Mouse (Mus musculus) bone marrow, adult 2 months (tissue): Measurements from ENCODE around the gene Fggy.

Experiments used
- CTCF ChIP-seq: fragments of 200-500 bp; IDR thresholded peaks from 2 replicates; pipeline ENCODE4 v1.5.1; 2011; ENCODE audit warnings: low read length, control low read depth; ENCODE audit not compliant: control insufficient read depth, insufficient read depth
- POLR2A ChIP-seq: fragments of 200-500 bp; IDR thresholded peaks from 2 replicates; pipeline ENCODE4 v1.6.1; 2011; ENCODE audit warnings: low read depth, mild to moderate bottlenecking, control low read depth, low read length, borderline replicate concordance; ENCODE audit not compliant: control insufficient read depth

- no peak for TF ChIP-seq POLR2A
- no peak for TF ChIP-seq CTCF
Measured at GRCm38 (mm10) chr4:95900815-95901214, 343.5 kb downstream of the Fggy start.
